12 mouse cellular contexts compared by ENCODE assay signal in genomic region chr12:100166939-100167338, GRCm38 (mm10). TPM values are rescaled to one million over a fixed set of nuclear protein-coding genes. Genes with fewer than 3 reads are reported as not detected.
DNase-seq lines count a peak whose midpoint lies in the region; ATAC-seq and TF ChIP-seq lines count a peak whose summit lies in the region.
"Had no signal": no experiment of that assay in that cellular context is flagged by ENCODE, and none has a peak within 500 bp of the region (broad histone marks: within the 10 kb centered on the region; RNA-seq: fewer than 3 reads in every experiment).

No protein-coding gene starts in this region.

- no peaks in the 10 kb centered on the region for H3K36me3 ChIP-seq in forebrain, embryonic 14.5 days (ENCODE audit: control insufficient read depth, insufficient read depth, low read length)
- H3K36me3 ChIP-seq: heart, embryonic 10.5 days had no signal

- peaks cover 5% of the 10 kb centered on the region for H3K4me1 ChIP-seq in forebrain, embryonic 14.5 days (ENCODE audit: control insufficient read depth, insufficient read depth, low read length)

- H3K27ac ChIP-seq in left cerebral cortex, adult 2 months, result peak overlapping the region; percentile 44
- H3K27ac ChIP-seq in forebrain, embryonic 14.5 days (ENCODE audit: low read depth, low read length), result peak overlapping the region; percentile 5; the same call in 1 of the 2 replicates

- H3K9me3 ChIP-seq in forebrain, embryonic 14.5 days (replicated peaks; ENCODE audit: control insufficient read depth, low read length), result no peaks in the 10 kb centered on the region
- H3K9me3 ChIP-seq: heart, embryonic 10.5 days had no signal

- no peak for TF ChIP-seq CTCF in left cerebral cortex, adult 2 months (IDR thresholded peaks at IDR 0.05)

- peak in 1 of 2 experiments; percentile 24 for DNase-seq in left cerebral cortex, adult 2 months (ENCODE audit: extremely low spot score in 1 of 2, low spot score in 2 of 2)
- no peak for DNase-seq in left cerebral cortex, adult 11 months (ENCODE audit: low spot score)
- DNase-seq in brain, adult 2 months (ENCODE audit: low read depth, low spot score), result peak; percentile 58
- peak; percentile 69 for DNase-seq in forebrain, embryonic 14.5 days (ENCODE audit: low spot score)
- peak; percentile 69 for DNase-seq in layer of hippocampus, adult 9-11 months
- DNase-seq in retina, embryonic 14.5 days (ENCODE audit: low spot score), result no peak
- DNase-seq in embryo, embryonic 10.5 days (ENCODE audit: low spot score), result no peak
- DNase-seq: heart, postnatal 4 days; liver had no signal

- WGBS in forebrain, embryonic 14.5 days, result 54% methylated on average over 8 of the region's 8 CpGs

- H3K9ac ChIP-seq in forebrain, embryonic 14.5 days (ENCODE audit: low read length), result no peak overlapping the region

- peak; percentile 16; the same call in 1 of the 2 replicates for ATAC-seq in forebrain, embryonic 14.5 days

- no peaks in the 10 kb centered on the region for H3K27me3 ChIP-seq in forebrain, embryonic 14.5 days (replicated peaks; ENCODE audit: control insufficient read depth, insufficient read depth, low read length)
- H3K27me3 ChIP-seq: CH12.LX, Patski had no signal

- no peak overlapping the region for H3K4me3 ChIP-seq in left cerebral cortex, adult 2 months
- H3K4me3 ChIP-seq in forebrain, embryonic 14.5 days (ENCODE audit: low read depth, low read length), result no peak overlapping the region

- intact Hi-C loops in left cerebral cortex, adult 2 months (cut with DNase I), result loop anchor here (2.0 to 10.0 kb wide), 3 partner anchors 410 to 758 kb away; no protein-coding TSS in a partner anchor

- no peak overlapping the region for H3K4me2 ChIP-seq in forebrain, embryonic 14.5 days (ENCODE audit: low read length)

RNA-seq across cellular contexts. Expression of gene Nrde2, which starts 7.5 kb away (rescaled TPM):
- total RNA-seq in left cerebral cortex, adult 2 months (2021), result 10 to 100 TPM; 17.3 to 21.9 TPM
- 12.5 and 13.1 TPM in 2 replicates for polyA plus RNA-seq in forebrain, embryonic 14.5 days (2014; fragmentation: Nextera tagmentation; extraction: Ambion mirVana)

RNA-seq across cellular contexts. Expression of gene Calm1, which starts 32.3 kb away (rescaled TPM):
- 1,000 to 10,000 TPM; 2,238 to 2,247 TPM for total RNA-seq in left cerebral cortex, adult 2 months (2021)
- 2,256 and 2,267 TPM in 2 replicates for polyA plus RNA-seq in forebrain, embryonic 14.5 days (2014; fragmentation: Nextera tagmentation; extraction: Ambion mirVana)

RNA-seq across cellular contexts. Expression of gene Psmc1, which starts 57.0 kb away (rescaled TPM):
- 100 to 1,000 TPM; 185 to 216 TPM for total RNA-seq in left cerebral cortex, adult 2 months (2021)
- polyA plus RNA-seq in forebrain, embryonic 14.5 days (2014; fragmentation: Nextera tagmentation; extraction: Ambion mirVana), result 295 and 305 TPM in 2 replicates

Comparison
In these comparisons a context has a peak if more than half of its experiments do, and no peak if none do; other contexts are left out.
1. DNase-seq: peak in brain, adult 2 months (single experiment), forebrain, embryonic 14.5 days (single experiment) and layer of hippocampus, adult 9-11 months (single experiment); none in left cerebral cortex, adult 11 months (single experiment), retina, embryonic 14.5 days (single experiment) and embryo, embryonic 10.5 days (single experiment).